10 mouse cellular contexts compared by ENCODE assay signal in genomic region chr9:96718402-96718798, GRCm38 (mm10). TPM values are rescaled to one million over a fixed set of nuclear protein-coding genes. Genes with fewer than 3 reads are reported as not detected.
DNase-seq lines count a peak whose midpoint lies in the region; ATAC-seq and TF ChIP-seq lines count a peak whose summit lies in the region.
"Had no signal": no experiment of that assay in that cellular context is flagged by ENCODE, and none has a peak within 500 bp of the region (broad histone marks: within the 10 kb centered on the region; RNA-seq: fewer than 3 reads in every experiment).

No protein-coding gene starts in this region.

- peaks cover 10% of the 10 kb centered on the region for H3K36me3 ChIP-seq in kidney, embryonic 15.5 days
- H3K36me3 ChIP-seq in liver, embryonic 14.5 days (replicated peaks; ENCODE audit: control insufficient read depth, insufficient read depth, low read depth) = no peaks in the 10 kb centered on the region

- no peaks in the 10 kb centered on the region for H3K27me3 ChIP-seq in cerebellum, adult 2 months (ENCODE audit: control insufficient read depth, insufficient read depth, low read length)
- no peaks in the 10 kb centered on the region for H3K27me3 ChIP-seq in kidney, embryonic 15.5 days
- H3K27me3 ChIP-seq in liver, embryonic 14.5 days (ENCODE audit: control insufficient read depth, insufficient read depth, low read length) = no peaks in the 10 kb centered on the region

- DNase-seq in cerebellum, adult 2 months = peak in 1 of 2 experiments; percentile 16
- no peak for DNase-seq in cerebellum, postnatal 14 days
- no peak for DNase-seq in kidney, postnatal 10 days
- DNase-seq in liver, embryonic 14.5 days (ENCODE audit: low read depth in 3 of 3, low spot score in 3 of 3) = no peak
- DNase-seq in thymus, postnatal 14 days = no peak
- DNase-seq: lung, adult 18-20 months; thymus, postnatal 4 days had no signal

- H3K27ac ChIP-seq in cerebellum, adult 2 months (ENCODE audit: insufficient read depth, low read length) = 0 out of 2 replicates have a peak overlapping the region, but pooled peaks have one; percentile 50
- no peak overlapping the region for H3K27ac ChIP-seq in kidney, embryonic 15.5 days
- no peak overlapping the region for H3K27ac ChIP-seq in cortical plate, adult 2 months (ENCODE audit: insufficient read depth, low read length)
- H3K27ac ChIP-seq in liver, embryonic 14.5 days = no peak overlapping the region

- WGBS in cerebellum, adult 2 months = 93% methylated on average over 8 of the region's 8 CpGs
- 91% methylated on average over 8 of the region's 8 CpGs for WGBS in kidney, embryonic 15.5 days
- 85% methylated on average over 8 of the region's 8 CpGs for WGBS in liver, embryonic 14.5 days (ENCODE audit: insufficient replicate concordance)

- no peak for TF ChIP-seq CTCF in cerebellum, adult 2 months (IDR thresholded peaks at IDR 0.05; ENCODE audit: borderline replicate concordance, insufficient read depth, low read depth, low read length)
- TF ChIP-seq CTCF in cortical plate, adult 2 months (IDR thresholded peaks at IDR 0.05; ENCODE audit: extremely low read depth, insufficient read depth, low read length) = no peak
- no peak for TF ChIP-seq CTCF in liver, embryonic 14.5 days (IDR thresholded peaks at IDR 0.05; ENCODE audit: low read depth)

- peaks cover 12% of the 10 kb centered on the region; the same call in 1 of the 2 replicates for H3K4me1 ChIP-seq in cerebellum, adult 2 months (ENCODE audit: control insufficient read depth, insufficient read depth, low read length)
- H3K4me1 ChIP-seq in kidney, embryonic 15.5 days = peaks cover 58% of the 10 kb centered on the region
- peaks cover 17% of the 10 kb centered on the region for H3K4me1 ChIP-seq in cortical plate, adult 2 months (ENCODE audit: control insufficient read depth, insufficient read depth, low read length)
- peaks cover 0 to 19% of the 10 kb centered on the region in 2 experiments; a peak in 3 of 4 replicates for H3K4me1 ChIP-seq in liver, embryonic 14.5 days (replicated peaks; ENCODE audit: control insufficient read depth in 2 of 2, insufficient read depth in 2 of 2, low read length in 1 of 2)

- no peak for TF ChIP-seq EP300 in liver, embryonic 14.5 days (IDR thresholded peaks at IDR 0.05; ENCODE audit: low read depth)

- H3K4me2 ChIP-seq in kidney, embryonic 15.5 days = peak overlapping the region; percentile 80; the same call in 1 of the 2 replicates
- H3K4me2 ChIP-seq in liver, embryonic 14.5 days (ENCODE audit: low read depth) = peak overlapping the region; percentile 79

- H3K9me3 ChIP-seq in kidney, embryonic 15.5 days (replicated peaks) = no peaks in the 10 kb centered on the region
- no peaks in the 10 kb centered on the region for H3K9me3 ChIP-seq in liver, embryonic 14.5 days (ENCODE audit: control insufficient read depth, low read length)

- no peak for ATAC-seq in kidney, embryonic 15.5 days (replicated peaks; ENCODE audit: low FRiP score)
- ATAC-seq in liver, embryonic 14.5 days (ENCODE audit: insufficient read depth) = no peak
- ATAC-seq in erythroid progenitor cell, adult 5-6 weeks (replicated peaks; ENCODE audit: low FRiP score, poor library complexity, severe bottlenecking) = no peak

- peak overlapping the region; percentile 86 for H3K4me3 ChIP-seq in cerebellum, adult 2 months (replicated peaks; ENCODE audit: insufficient read depth, low read depth, low read length)
- H3K4me3 ChIP-seq in kidney, embryonic 15.5 days (replicated peaks) = peak overlapping the region; percentile 84
- peak overlapping the region; percentile 65; the same call in 1 of the 2 replicates for H3K4me3 ChIP-seq in cortical plate, adult 2 months (ENCODE audit: insufficient read depth, low read length)
- peak overlapping the region in 1 of 2 experiments; percentile 90; a peak in 1 of 4 replicates for H3K4me3 ChIP-seq in liver, embryonic 14.5 days (ENCODE audit: insufficient read depth in 1 of 2, low read depth in 2 of 2, low read length in 2 of 2)

- H3K9ac ChIP-seq in kidney, embryonic 15.5 days = no peak overlapping the region
- no peak overlapping the region for H3K9ac ChIP-seq in liver, embryonic 14.5 days (replicated peaks)

- TF ChIP-seq POLR2A in cerebellum, adult 2 months (IDR thresholded peaks at IDR 0.05; ENCODE audit: borderline replicate concordance, insufficient read depth, low read length) = no peak
- TF ChIP-seq POLR2A in cortical plate, adult 2 months (IDR thresholded peaks at IDR 0.05; ENCODE audit: extremely low read depth, insufficient read depth, low read length) = no peak

RNA-seq across cellular contexts. Expression of gene Zbtb38, which starts 34.2 kb away (rescaled TPM):
- polyA plus RNA-seq in cerebellum, adult 2 months (2012; rRNA removed) = 19.2 and 21.5 TPM in 2 replicates
- 20.6 TPM in 2 replicates for polyA plus RNA-seq in kidney, embryonic 15.5 days (2015; fragmentation: Nextera tagmentation; extraction: Ambion mirVana)
- 19.1 and 20.3 TPM in 2 replicates for polyA plus RNA-seq in cortical plate, adult 2 months (2012; rRNA removed)
- 0.65 and 0.68 TPM in 2 replicates for polyA plus RNA-seq in liver, embryonic 14.5 days (2012; rRNA removed)
- 4.5 and 5.4 TPM in 2 replicates for polyA plus RNA-seq in liver, embryonic 14.5 days (2014; fragmentation: Nextera tagmentation; extraction: Ambion mirVana)
- total RNA-seq in erythroid progenitor cell, adult 5-6 weeks (2015; ENCODE audit: low replicate concordance) = 5.0 and 5.9 TPM in 2 replicates
- total RNA-seq in erythroid progenitor cell, adult 5-6 weeks (2017; ENCODE audit: low replicate concordance) = 4.1 and 6.4 TPM in 2 replicates
